Mouse (Mus musculus) cortical plate, adult 2 months (tissue): ENCODE measurements at regions not wholly inside any gene's neighbourhood (a gene's known extent, or its start where the extent isn't known, plus 50 kb on each side); places are given as distances from the start of the nearest gene placed in this dataset.

Source experiments
- CTCF ChIP-seq: fragments of 200-500 bp; IDR thresholded peaks from 2 replicates; pipeline ENCODE4 v1.5.1; 2011; ENCODE audit warnings: mild to moderate bottlenecking, control low read depth, low read length; ENCODE audit not compliant: insufficient read depth; ENCODE audit errors: extremely low read depth
- POLR2A ChIP-seq: fragments of 200-500 bp; IDR thresholded peaks from 2 replicates; pipeline ENCODE4 v1.6.1; 2011; ENCODE audit warnings: mild to moderate bottlenecking, low read length, control low read depth; ENCODE audit not compliant: insufficient read depth; ENCODE audit errors: extremely low read depth

GRCm38 (mm10) chr11:52561281-52561680 is 165.1 kb downstream of the 9530068E07Rik start:
- TF ChIP-seq CTCF (no peak), POLR2A (no peak)
